Mouse (Mus musculus) forebrain, embryonic 14.5 days (tissue): ENCODE measurements at regions not wholly inside any gene's neighbourhood (a gene's known extent, or its start where the extent isn't known, plus 50 kb on each side); places are given as distances from the start of the nearest gene placed in this dataset.

Experiments used
- ATAC-seq: fragments of 200-750 bp; cut with Nextera tagmentation; 2 replicates; pipeline ENCODE4 v1.8.0; 2017; ENCODE audit warnings: mild to moderate bottlenecking, moderate library complexity
- DNase-seq: peaks from one replicate; pipeline ENCODE4 v3.0.0-alpha.2; 2015; ENCODE audit warnings: low spot score
- H3K27ac ChIP-seq: fragments of 300-500 bp; sonication (generic); 2 replicates; pipeline ENCODE4 v1.5.1; 2014; ENCODE audit warnings: low read depth, mild to moderate bottlenecking, control low read depth, low read length, moderate library complexity
- H3K27me3 ChIP-seq: fragments of 300-500 bp; sonication (generic); replicated peaks from 2 replicates; pipeline ENCODE4 v1.6.1; 2014; ENCODE audit warnings: low read length, control low read depth, mixed read lengths; ENCODE audit not compliant: control insufficient read depth, insufficient read depth
- H3K36me3 ChIP-seq: fragments of 300-500 bp; sonication (generic); 2 replicates; pipeline ENCODE4 v1.6.1; 2014; ENCODE audit warnings: low read length, control low read depth; ENCODE audit not compliant: control insufficient read depth, insufficient read depth
- H3K4me1 ChIP-seq: fragments of 300-500 bp; sonication (generic); 2 replicates; pipeline ENCODE4 v1.6.1; 2014; ENCODE audit warnings: antibody characterized with exemption, low read length, control low read depth; ENCODE audit not compliant: control insufficient read depth, insufficient read depth
- H3K4me2 ChIP-seq: fragments of 300-500 bp; sonication (generic); 2 replicates; pipeline ENCODE4 v1.6.1; 2014; ENCODE audit warnings: mild to moderate bottlenecking, control low read depth, low read length
- H3K4me3 ChIP-seq: fragments of 300-500 bp; sonication (generic); 2 replicates; pipeline ENCODE4 v1.5.1; 2014; ENCODE audit warnings: low read depth, low read length, control low read depth
- H3K9ac ChIP-seq: fragments of 300-500 bp; sonication (generic); 2 replicates; pipeline ENCODE4 v1.6.1; 2014; ENCODE audit warnings: mild to moderate bottlenecking, low read length, control low read depth, moderate library complexity
- H3K9me3 ChIP-seq: fragments of 300-500 bp; sonication (generic); replicated peaks from 2 replicates; pipeline ENCODE4 v1.6.1; 2016; ENCODE audit warnings: low read length, control low read depth, mixed read lengths; ENCODE audit not compliant: control insufficient read depth
- WGBS: fragments of 180-500 bp; shearing (Covaris S2); extraction: QIAGEN DNeasy Blood & Tissue Kit; methylation state at CpG from one replicate; pipeline ENCODE4 v1.1.7; 2014; 5-methylcytosine and 5-hydroxymethylcytosine counted together

DNA sequence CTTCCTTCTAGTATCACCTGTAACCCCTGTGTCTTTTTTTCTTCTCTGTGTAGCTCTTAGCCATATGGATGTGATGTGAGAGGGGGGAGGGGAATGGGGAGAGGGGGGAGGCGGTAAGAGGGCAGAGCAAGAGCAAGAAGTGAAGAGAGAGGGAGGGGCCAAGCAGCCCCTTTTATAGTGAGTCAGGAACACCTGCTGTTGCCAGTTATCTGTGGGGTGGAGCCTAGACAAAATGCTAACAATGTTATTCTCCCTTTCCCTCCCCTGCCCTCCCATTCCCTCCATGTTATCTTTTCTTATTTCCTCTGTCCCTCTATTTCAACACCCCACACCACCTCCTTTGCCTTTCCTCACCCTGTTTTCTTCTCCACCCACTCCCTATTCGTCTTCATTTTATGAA is 387.6 kb upstream of the Prkcq start:
- Histone ChIP-seq H3K9me3 (no peaks in the 10 kb centered on the region), H3K4me1 (no peaks in the 10 kb centered on the region), H3K27ac (no peak overlapping the region), H3K27me3 (no peaks in the 10 kb centered on the region), H3K4me3 (no peak overlapping the region), H3K9ac (no peak overlapping the region), H3K36me3 (no peaks in the 10 kb centered on the region), H3K4me2 (no peak overlapping the region)
- WGBS, result 30% methylated on average over 1 of the region's 2 CpGs
- ATAC-seq (no peak), DNase-seq (no peak)

DNA sequence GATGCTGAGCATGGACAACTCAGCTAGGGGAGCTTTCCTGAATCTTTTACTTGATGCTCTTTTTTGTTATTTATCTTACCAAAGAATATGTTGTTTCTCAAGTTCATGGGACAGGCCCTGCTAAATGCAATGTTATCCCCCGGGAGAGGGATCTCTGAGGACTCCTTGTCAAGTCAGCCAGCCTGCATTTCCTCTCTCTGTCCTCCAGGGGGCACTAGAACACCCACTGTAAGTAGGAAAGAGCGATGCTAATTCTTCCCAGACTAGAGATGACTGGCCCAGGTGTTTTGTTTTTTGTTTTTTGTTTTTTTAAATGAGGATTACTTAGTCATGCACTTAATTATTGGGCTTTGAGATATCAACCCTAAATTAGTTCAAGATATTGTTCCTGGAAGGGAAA is 386.8 kb upstream of the Prkcq start:
- peak; percentile 86 for DNase-seq
- no peak overlapping the region for H3K4me2 ChIP-seq
- 12% methylated on average over 2 of the region's 2 CpGs for WGBS
- H3K9ac ChIP-seq, result no peak overlapping the region
- H3K4me3 ChIP-seq, result no peak overlapping the region
- no peaks in the 10 kb centered on the region for H3K9me3 ChIP-seq
- no peaks in the 10 kb centered on the region for H3K36me3 ChIP-seq
- H3K27me3 ChIP-seq, result no peaks in the 10 kb centered on the region
- 0 out of 2 replicates have a peak, but pooled peaks have one; percentile 47 for ATAC-seq
- no peak overlapping the region for H3K27ac ChIP-seq
- H3K4me1 ChIP-seq, result no peaks in the 10 kb centered on the region

GRCm38 (mm10) chr2:10788509-10788908 is 383.4 kb upstream of the Prkcq start:
- DNase-seq, result peak; percentile 90
- 11% methylated on average over 1 of the region's 1 CpGs for WGBS
- H3K4me3 ChIP-seq, result no peak overlapping the region
- ATAC-seq, result peak; percentile 95
- no peaks in the 10 kb centered on the region for H3K9me3 ChIP-seq
- H3K4me2 ChIP-seq, result no peak overlapping the region
- H3K4me1 ChIP-seq, result no peaks in the 10 kb centered on the region
- H3K9ac ChIP-seq, result no peak overlapping the region
- no peaks in the 10 kb centered on the region for H3K27me3 ChIP-seq
- no peak overlapping the region for H3K27ac ChIP-seq
- no peaks in the 10 kb centered on the region for H3K36me3 ChIP-seq

- Histone ChIP-seq H3K4me3 (no peak overlapping the region), H3K36me3 (no peaks in the 10 kb centered on the region), H3K27ac (no peak overlapping the region), H3K4me2 (no peak overlapping the region), H3K4me1 (no peaks in the 10 kb centered on the region), H3K9ac (no peak overlapping the region), H3K27me3 (no peaks in the 10 kb centered on the region), H3K9me3 (no peaks in the 10 kb centered on the region)
- DNase-seq, result no peak
- no peak for ATAC-seq
These were observed 380.7 kb upstream of the Prkcq start for GRCm38 (mm10) chr2:10791233-10791632.

DNA sequence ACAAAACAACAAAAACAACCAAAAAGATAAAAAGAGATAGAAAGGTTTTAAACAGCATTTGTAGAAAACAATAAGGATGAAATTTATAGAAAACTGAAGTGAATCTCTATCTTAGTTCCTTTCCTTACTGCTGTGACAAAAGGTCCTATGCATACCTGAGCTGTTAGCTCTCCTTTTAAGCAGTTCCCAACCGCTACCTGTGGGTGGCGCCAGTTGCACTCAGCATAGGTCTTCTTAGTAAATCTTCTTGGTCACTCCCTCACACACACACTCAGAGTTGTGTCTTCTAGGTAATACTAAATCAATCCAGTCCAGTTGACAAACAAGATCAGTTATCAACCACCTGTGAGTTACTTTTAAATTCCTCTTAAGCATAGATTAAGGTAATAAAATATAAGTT is 355.5 kb upstream of the Prkcq start:
- H3K9me3 ChIP-seq, result no peaks in the 10 kb centered on the region
- no peak for ATAC-seq
- no peak overlapping the region for H3K9ac ChIP-seq
- no peak overlapping the region for H3K27ac ChIP-seq
- H3K4me2 ChIP-seq, result no peak overlapping the region
- no peak for DNase-seq
- no peaks in the 10 kb centered on the region for H3K36me3 ChIP-seq
- WGBS, result 27% methylated on average over 2 of the region's 2 CpGs
- H3K27me3 ChIP-seq, result no peaks in the 10 kb centered on the region
- no peaks in the 10 kb centered on the region for H3K4me1 ChIP-seq
- H3K4me3 ChIP-seq, result no peak overlapping the region

GRCm38 (mm10) chr2:10825278-10826133 is 346.4 kb upstream of the Prkcq start:
- Histone ChIP-seq H3K9ac (peak overlapping the region; percentile 56), H3K27ac (no peak overlapping the region), H3K4me2 (peak overlapping the region; percentile 49), H3K4me3 (peak overlapping the region; percentile 33), H3K9me3 (no peaks in the 10 kb centered on the region), H3K27me3 (no peaks in the 10 kb centered on the region), H3K4me1 (no peaks in the 10 kb centered on the region), H3K36me3 (no peaks in the 10 kb centered on the region)
- 29% methylated on average over 29 of the region's 29 CpGs for WGBS
- DNase-seq, result peak; percentile 90
- peak; percentile 79 for ATAC-seq

DNA sequence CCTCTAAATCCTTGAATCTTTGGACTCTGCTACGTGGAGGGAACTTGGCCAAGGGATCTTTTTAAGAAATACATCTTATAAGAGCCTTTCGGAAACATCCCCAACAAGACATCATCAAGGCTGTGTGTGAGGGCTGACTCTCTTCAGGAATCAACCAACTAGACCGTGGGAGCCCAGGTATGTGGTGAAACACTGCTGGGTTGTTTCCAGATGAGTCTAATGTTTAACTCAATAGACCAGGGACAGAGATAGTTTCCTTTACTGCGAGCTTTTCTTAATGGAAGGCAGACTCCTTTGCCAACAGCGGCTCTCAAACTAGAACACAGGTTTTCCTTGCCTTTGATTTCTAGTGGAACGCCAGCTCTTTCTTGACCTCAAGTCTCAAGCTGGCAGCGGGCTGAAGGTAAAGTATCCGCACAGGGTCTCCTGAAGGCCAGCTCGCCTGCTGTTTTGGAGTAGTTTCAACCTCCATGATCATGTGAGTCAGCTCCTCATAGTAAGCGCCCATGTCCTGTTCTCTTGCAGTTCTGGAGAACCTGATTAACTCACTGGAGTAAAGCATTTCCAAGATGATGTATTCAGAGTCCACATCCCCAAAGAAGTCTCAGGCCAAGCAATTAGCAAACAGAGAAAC is 345.7 kb upstream of the Prkcq start:
- no peak for DNase-seq
- Histone ChIP-seq H3K4me1 (no peaks in the 10 kb centered on the region), H3K9ac (no peak overlapping the region), H3K9me3 (no peaks in the 10 kb centered on the region), H3K4me3 (peak overlapping the region; percentile 33; the same call in 1 of the 2 replicates), H3K4me2 (peak overlapping the region; percentile 49), H3K27ac (no peak overlapping the region), H3K36me3 (no peaks in the 10 kb centered on the region), H3K27me3 (no peaks in the 10 kb centered on the region)
- WGBS, result 88% methylated on average over 10 of the region's 10 CpGs
- no peak for ATAC-seq

- peak; percentile 50 for DNase-seq
- no peaks in the 10 kb centered on the region for H3K27me3 ChIP-seq
- no peaks in the 10 kb centered on the region for H3K9me3 ChIP-seq
- peak; percentile 44; the same call in 1 of the 2 replicates for ATAC-seq
- no peaks in the 10 kb centered on the region for H3K36me3 ChIP-seq
- no peaks in the 10 kb centered on the region for H3K4me1 ChIP-seq
- WGBS, result 9% methylated on average over 5 of the region's 5 CpGs
- H3K27ac ChIP-seq, result no peak overlapping the region
- H3K4me3 ChIP-seq, result no peak overlapping the region
- H3K4me2 ChIP-seq, result no peak overlapping the region
- no peak overlapping the region for H3K9ac ChIP-seq
These were observed 331.9 kb upstream of the Prkcq start for GRCm38 (mm10) chr2:10839976-10840375.

GRCm38 (mm10) chr2:10861654-10862292 is 310.1 kb upstream of the Prkcq start:
- WGBS, result 75% methylated on average over 8 of the region's 8 CpGs
- H3K27ac ChIP-seq, result no peak overlapping the region
- DNase-seq (no peak), ATAC-seq (no peak)
- H3K27me3 ChIP-seq, result no peaks in the 10 kb centered on the region
- H3K4me2 ChIP-seq, result no peak overlapping the region
- no peak overlapping the region for H3K9ac ChIP-seq
- no peaks in the 10 kb centered on the region for H3K9me3 ChIP-seq
- no peaks in the 10 kb centered on the region for H3K36me3 ChIP-seq
- no peak overlapping the region for H3K4me3 ChIP-seq
- no peaks in the 10 kb centered on the region for H3K4me1 ChIP-seq
